ENCODE assay signal across 8 mouse cellular contexts in the genomic region with DNA sequence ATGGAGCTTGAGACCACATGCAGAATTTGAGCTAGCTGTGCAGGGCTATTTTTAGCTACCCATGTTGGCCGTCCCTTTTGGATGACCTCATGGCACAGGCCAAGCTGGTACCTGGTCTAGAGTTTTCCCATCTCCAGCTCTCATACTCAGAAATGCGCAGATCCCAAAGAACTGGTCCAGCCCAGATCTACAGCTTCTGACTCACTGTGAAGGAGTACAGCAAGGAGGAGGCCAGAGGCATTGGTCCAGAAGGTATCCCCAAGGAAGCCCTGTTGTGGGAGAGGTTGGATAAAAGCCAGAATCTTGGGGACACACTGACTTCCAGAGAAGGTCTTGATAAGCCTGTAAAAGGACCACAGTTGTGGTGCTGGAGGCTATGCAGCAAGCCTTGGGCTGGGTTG.
A peak's percentile ranks its signal among the peaks of the same experiment; 100 is the strongest.
DNase-seq lines count a peak whose midpoint lies in the region; ATAC-seq and TF ChIP-seq lines count a peak whose summit lies in the region.
"Had no signal": no experiment of that assay in that cellular context is flagged by ENCODE, and none has a peak within 500 bp of the region (broad histone marks: within the 10 kb centered on the region; RNA-seq: fewer than 3 reads in every experiment).

No protein-coding gene starts in this region.

- no peaks in the 10 kb centered on the region for H3K36me3 ChIP-seq in heart, postnatal 0 days (replicated peaks; ENCODE audit: control insufficient read depth, insufficient read depth, low read length)
- H3K36me3 ChIP-seq in hindbrain, embryonic 12.5 days = no peaks in the 10 kb centered on the region
- H3K36me3 ChIP-seq: liver, embryonic 12.5 days had no signal

- H3K4me2 ChIP-seq in heart, postnatal 0 days (ENCODE audit: low read depth, low read length) = 0 out of 2 replicates have a peak overlapping the region, but pooled peaks have one; percentile 6
- H3K4me2 ChIP-seq in hindbrain, embryonic 12.5 days (replicated peaks) = no peak overlapping the region
- H3K4me2 ChIP-seq: liver, embryonic 12.5 days had no signal

- H3K27ac ChIP-seq in gastrocnemius, adult 2 months = peak overlapping the region; percentile 91
- H3K27ac ChIP-seq in heart, postnatal 0 days (ENCODE audit: low read depth) = peak overlapping the region; percentile 79
- no peak overlapping the region for H3K27ac ChIP-seq in hindbrain, embryonic 12.5 days
- H3K27ac ChIP-seq: liver, embryonic 12.5 days had no signal

- 20% methylated on average over 2 of the region's 2 CpGs for WGBS in heart, postnatal 0 days
- WGBS in hindbrain, embryonic 12.5 days = 69% methylated on average over 2 of the region's 2 CpGs

- peak; percentile 64 for DNase-seq in 3T3-L1 (ENCODE audit: low read depth, low spot score)
- peak; percentile 53 for DNase-seq in NIH3T3 (ENCODE audit: low read depth)
- peak; percentile 79 for DNase-seq in gastrocnemius, adult 2 months
- DNase-seq in heart, postnatal 0 days (ENCODE audit: low spot score) = peak; percentile 78
- no peak for DNase-seq in layer of hippocampus, adult 8-10 months (ENCODE audit: low spot score in 2 of 2)
- no peak for DNase-seq in thymus, postnatal 4 days

- ATAC-seq in heart, postnatal 0 days (ENCODE audit: insufficient read depth, low read depth) = peak; percentile 81
- no peak for ATAC-seq in hindbrain, embryonic 12.5 days (ENCODE audit: low FRiP score)
- ATAC-seq: liver, embryonic 12.5 days had no signal

- peak overlapping the region; percentile 15 for H3K4me3 ChIP-seq in gastrocnemius, adult 2 months
- no peak overlapping the region for H3K4me3 ChIP-seq in heart, postnatal 0 days (ENCODE audit: low read depth, low read length)
- H3K4me3 ChIP-seq in hindbrain, embryonic 12.5 days = no peak overlapping the region
- H3K4me3 ChIP-seq: liver, embryonic 12.5 days had no signal

- no peak for TF ChIP-seq CTCF in gastrocnemius, adult 2 months (IDR thresholded peaks at IDR 0.05)
- no peak for TF ChIP-seq CTCF in heart, postnatal 0 days (IDR thresholded peaks at IDR 0.05; ENCODE audit: low read depth)

- no peaks in the 10 kb centered on the region for H3K9me3 ChIP-seq in heart, postnatal 0 days (replicated peaks; ENCODE audit: control insufficient read depth, low read length)
- no peaks in the 10 kb centered on the region for H3K9me3 ChIP-seq in hindbrain, embryonic 12.5 days (replicated peaks)
- H3K9me3 ChIP-seq: liver, embryonic 12.5 days had no signal

- no peak overlapping the region for H3K9ac ChIP-seq in heart, postnatal 0 days (replicated peaks; ENCODE audit: low read depth, low read length)
- H3K9ac ChIP-seq in hindbrain, embryonic 12.5 days = no peak overlapping the region
- H3K9ac ChIP-seq: liver, embryonic 12.5 days had no signal

- intact Hi-C loops in gastrocnemius, adult 2 months (cut with DNase I) = loop anchor here (2.0 kb wide), 1 partner anchor 27 kb away; no protein-coding TSS in a partner anchor

- no peaks in the 10 kb centered on the region for H3K27me3 ChIP-seq in heart, postnatal 0 days (ENCODE audit: control insufficient read depth, insufficient read depth, low read length)
- H3K27me3 ChIP-seq in hindbrain, embryonic 12.5 days = no peaks in the 10 kb centered on the region
- H3K27me3 ChIP-seq: liver, embryonic 12.5 days had no signal

- TF ChIP-seq EP300 in heart, postnatal 0 days (IDR thresholded peaks at IDR 0.05; ENCODE audit: low read depth) = no peak

- H3K4me1 ChIP-seq in heart, postnatal 0 days (ENCODE audit: control insufficient read depth, insufficient read depth) = peaks cover 39% of the 10 kb centered on the region
- H3K4me1 ChIP-seq in hindbrain, embryonic 12.5 days = no peaks in the 10 kb centered on the region
- H3K4me1 ChIP-seq: liver, embryonic 12.5 days had no signal

Comparison
In these comparisons a context has a peak if more than half of its experiments do, and no peak if none do; other contexts are left out.
1. DNase-seq: peak in 3T3-L1 (single experiment), NIH3T3 (single experiment), gastrocnemius, adult 2 months (single experiment) and heart, postnatal 0 days (single experiment); none in layer of hippocampus, adult 8-10 months (0 of 2) and thymus, postnatal 4 days (single experiment).